Mouse (Mus musculus) forebrain, embryonic 15.5 days (tissue): ENCODE measurements at regions not wholly inside any gene's neighbourhood (a gene's known extent, or its start where the extent isn't known, plus 50 kb on each side); places are given as distances from the start of the nearest gene placed in this dataset.

Experiments
- ATAC-seq: fragments of 200-750 bp; cut with Nextera tagmentation; replicated peaks from 2 replicates; pipeline ENCODE4 v1.8.0; 2017; ENCODE audit warnings: mild to moderate bottlenecking, moderate TSS enrichment, moderate library complexity
- H3K27ac ChIP-seq: fragments of 300-500 bp; sonication (generic); replicated peaks from 2 replicates; pipeline ENCODE4 v1.5.1; 2015; ENCODE audit warnings: mild to moderate bottlenecking, inconsistent platforms
- H3K27me3 ChIP-seq: fragments of 300-500 bp; sonication (generic); 2 replicates; pipeline ENCODE4 v1.6.1; 2015; ENCODE audit warnings: inconsistent platforms
- H3K36me3 ChIP-seq: fragments of 300-500 bp; sonication (generic); 2 replicates; pipeline ENCODE4 v1.6.1; 2015; ENCODE audit warnings: mild to moderate bottlenecking, inconsistent platforms
- H3K4me1 ChIP-seq: fragments of 300-500 bp; sonication (generic); 2 replicates; pipeline ENCODE4 v1.6.1; 2015; ENCODE audit warnings: inconsistent platforms
- H3K4me2 ChIP-seq: fragments of 300-500 bp; sonication (generic); replicated peaks from 2 replicates; pipeline ENCODE4 v1.6.1; 2015; ENCODE audit warnings: mild to moderate bottlenecking, inconsistent platforms
- H3K4me3 ChIP-seq: fragments of 300-500 bp; sonication (generic); 2 replicates; pipeline ENCODE4 v1.5.1; 2015; ENCODE audit warnings: mild to moderate bottlenecking, inconsistent platforms
- H3K9ac ChIP-seq: fragments of 300-500 bp; sonication (generic); replicated peaks from 2 replicates; pipeline ENCODE4 v1.6.1; 2015; ENCODE audit warnings: mild to moderate bottlenecking, inconsistent platforms
- H3K9me3 ChIP-seq: fragments of 300-500 bp; sonication (generic); 2 replicates; pipeline ENCODE4 v1.6.1; 2016; ENCODE audit warnings: inconsistent platforms
- WGBS: fragments of 180-500 bp; shearing (Covaris S2); methylation state at CpG from one replicate; pipeline ENCODE4 v1.1.7; 2015; ENCODE audit warnings: mixed read lengths; 5-methylcytosine and 5-hydroxymethylcytosine counted together

DNA sequence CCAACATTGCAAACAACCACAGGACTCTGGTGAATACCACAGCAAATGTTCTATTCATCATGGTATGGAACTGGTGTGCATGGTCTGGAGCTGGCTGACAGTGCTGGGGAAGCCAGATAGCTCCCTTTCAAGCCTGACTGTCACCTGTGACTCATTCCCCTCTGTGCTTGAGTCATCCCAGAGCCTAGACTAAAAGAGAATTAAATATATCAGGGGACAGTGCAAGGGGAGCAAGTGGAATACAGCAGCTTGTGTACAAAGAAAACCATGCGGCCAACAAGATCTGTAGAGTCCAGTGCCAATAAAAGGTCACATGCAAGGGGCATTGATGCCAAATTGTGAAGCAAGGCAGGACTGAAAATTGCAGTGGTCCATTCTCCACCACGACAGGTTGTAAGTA is 117.7 kb downstream of the Pah start:
- Histone ChIP-seq H3K9ac (no peak overlapping the region), H3K27me3 (no peaks in the 10 kb centered on the region), H3K4me3 (no peak overlapping the region), H3K4me2 (no peak overlapping the region), H3K9me3 (no peaks in the 10 kb centered on the region), H3K36me3 (no peaks in the 10 kb centered on the region), H3K4me1 (no peaks in the 10 kb centered on the region), H3K27ac (no peak overlapping the region)
- ATAC-seq, result no peak
- 94% methylated on average over 2 of the region's 2 CpGs for WGBS

DNA sequence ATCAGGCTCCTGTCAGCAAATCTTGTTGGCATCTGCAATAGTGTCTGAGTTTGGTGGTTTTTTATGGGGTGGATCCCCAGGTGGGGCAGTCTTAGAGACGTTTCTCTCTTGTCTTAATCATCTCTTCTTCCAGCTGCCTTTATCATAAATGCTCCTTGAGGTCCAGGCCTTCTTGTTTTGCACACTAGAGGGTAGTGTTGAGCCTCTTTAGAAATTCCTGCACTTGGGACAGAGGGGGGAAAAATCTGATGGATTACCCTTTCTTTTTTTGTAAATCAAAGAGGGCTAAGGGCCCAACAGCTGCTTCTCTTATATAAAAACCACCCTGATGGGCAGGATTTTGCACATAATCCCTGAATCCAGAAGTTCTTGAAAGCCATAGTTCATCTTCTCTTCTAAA is 127.5 kb downstream of the Pah start:
- H3K4me2 ChIP-seq, result no peak overlapping the region
- no peaks in the 10 kb centered on the region for H3K9me3 ChIP-seq
- ATAC-seq, result 0 out of 2 replicates have a peak, but pooled peaks have one; percentile 43
- H3K4me3 ChIP-seq, result no peak overlapping the region
- H3K36me3 ChIP-seq, result no peaks in the 10 kb centered on the region
- no peaks in the 10 kb centered on the region for H3K27me3 ChIP-seq
- 15% methylated on average over 1 of the region's 1 CpGs for WGBS
- no peak overlapping the region for H3K9ac ChIP-seq
- H3K27ac ChIP-seq, result no peak overlapping the region
- H3K4me1 ChIP-seq, result peaks cover 11% of the 10 kb centered on the region; the same call in 1 of the 2 replicates

DNA sequence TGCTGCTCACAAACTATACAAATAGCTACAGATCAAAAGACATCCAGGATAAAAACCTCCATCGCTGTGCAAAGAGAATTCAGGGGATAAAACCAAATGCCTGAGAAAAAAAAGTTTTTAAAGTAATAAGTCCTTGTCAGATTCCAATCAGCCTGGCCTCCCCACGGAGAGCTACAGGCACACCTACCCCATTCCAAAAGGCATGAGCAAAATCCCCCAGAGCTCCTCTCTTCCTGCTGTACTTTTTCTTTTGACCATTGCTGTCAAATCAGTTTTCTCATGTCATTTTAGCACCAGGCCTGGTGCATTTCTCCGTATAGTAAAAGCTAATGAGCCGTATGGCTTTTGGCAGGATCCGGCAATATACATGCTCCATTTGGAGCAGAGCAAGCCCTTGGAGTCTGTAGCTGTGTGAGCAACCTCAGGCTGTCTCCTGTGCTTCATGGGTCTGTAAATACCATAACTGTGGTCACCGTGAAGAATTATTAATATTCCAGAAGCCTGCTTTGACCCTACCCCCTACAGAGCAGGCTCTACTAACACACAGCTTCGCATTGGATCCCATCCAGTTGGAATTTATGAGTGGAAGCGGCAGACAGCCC is 130.6 kb downstream of the Pah start:
- WGBS, result 45% methylated on average over 8 of the region's 8 CpGs
- peaks cover 11% of the 10 kb centered on the region; the same call in 1 of the 2 replicates for H3K4me1 ChIP-seq

DNA sequence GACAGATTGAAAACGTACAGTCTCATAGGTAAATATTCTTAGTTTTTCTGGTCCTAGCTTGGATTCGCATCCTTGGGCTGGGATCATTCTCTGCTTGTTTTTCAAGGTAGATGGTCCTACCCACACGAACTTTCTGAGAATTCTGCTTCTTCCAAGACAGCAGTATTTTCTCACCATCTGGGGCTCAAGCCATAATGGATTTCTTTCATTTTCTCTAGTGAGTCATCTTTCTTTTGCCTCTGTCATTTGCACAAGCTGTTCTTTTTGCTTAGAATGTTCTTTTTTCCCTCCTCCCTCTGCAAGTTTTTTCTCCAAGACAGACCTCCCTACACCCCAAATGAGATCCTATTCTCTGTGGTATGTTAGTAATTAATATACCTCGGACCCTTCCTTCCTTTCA is 132.5 kb downstream of the Pah start:
- ATAC-seq, result no peak

More for the DNA sequence above, 130.6 kb downstream of the Pah start:
- H3K27ac ChIP-seq, result no peak overlapping the region
- H3K4me2 ChIP-seq, result no peak overlapping the region
- H3K36me3 ChIP-seq, result no peaks in the 10 kb centered on the region
- H3K9me3 ChIP-seq, result no peaks in the 10 kb centered on the region
- no peaks in the 10 kb centered on the region for H3K27me3 ChIP-seq
- ATAC-seq, result 0 out of 2 replicates have a peak, but pooled peaks have one; percentile 58
- H3K4me3 ChIP-seq, result no peak overlapping the region
- no peak overlapping the region for H3K9ac ChIP-seq

DNA sequence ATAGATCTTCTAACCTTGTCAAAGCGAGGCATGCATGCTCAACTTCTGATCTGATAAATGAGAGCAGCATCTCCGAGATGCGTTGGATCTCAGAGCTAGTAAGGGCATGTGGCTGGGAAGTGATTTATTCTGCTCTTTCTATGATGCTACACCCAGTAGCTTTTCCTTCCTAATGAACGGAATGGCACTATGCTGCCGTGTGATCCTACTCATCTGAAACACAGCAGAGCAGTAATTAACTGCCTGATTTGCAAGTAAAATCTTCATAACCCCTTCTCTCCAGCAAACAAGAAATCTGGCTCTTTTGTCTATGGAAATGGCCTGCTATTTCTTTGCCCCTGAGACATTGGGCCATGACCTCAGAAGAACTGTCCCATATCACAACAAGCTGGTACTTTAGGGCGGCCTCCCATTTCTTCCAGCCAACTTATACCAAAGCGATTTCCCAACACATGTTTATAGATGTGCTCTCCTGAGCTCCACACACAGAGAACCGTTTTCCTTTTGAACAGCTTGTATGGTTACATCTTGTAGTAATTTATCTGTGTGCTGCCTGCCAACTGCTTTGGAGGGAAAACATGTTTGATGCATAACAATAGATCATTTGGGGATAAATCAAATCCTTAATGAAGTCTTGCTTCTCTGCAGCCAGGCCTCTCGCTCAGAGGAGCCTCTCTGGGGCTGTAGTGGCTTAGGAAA is 144.6 kb downstream of the Pah start:
- 36% methylated on average over 9 of the region's 9 CpGs for WGBS

More for the DNA sequence above, 132.5 kb downstream of the Pah start:
- H3K9ac ChIP-seq, result no peak overlapping the region
- no peaks in the 10 kb centered on the region for H3K36me3 ChIP-seq
- H3K27ac ChIP-seq, result no peak overlapping the region
- peaks cover 11% of the 10 kb centered on the region; the same call in 1 of the 2 replicates for H3K4me1 ChIP-seq
- no peak overlapping the region for H3K4me3 ChIP-seq
- no peak overlapping the region for H3K4me2 ChIP-seq
- 91% methylated on average over 4 of the region's 4 CpGs for WGBS
- H3K27me3 ChIP-seq, result no peaks in the 10 kb centered on the region
- H3K9me3 ChIP-seq, result no peaks in the 10 kb centered on the region

DNA sequence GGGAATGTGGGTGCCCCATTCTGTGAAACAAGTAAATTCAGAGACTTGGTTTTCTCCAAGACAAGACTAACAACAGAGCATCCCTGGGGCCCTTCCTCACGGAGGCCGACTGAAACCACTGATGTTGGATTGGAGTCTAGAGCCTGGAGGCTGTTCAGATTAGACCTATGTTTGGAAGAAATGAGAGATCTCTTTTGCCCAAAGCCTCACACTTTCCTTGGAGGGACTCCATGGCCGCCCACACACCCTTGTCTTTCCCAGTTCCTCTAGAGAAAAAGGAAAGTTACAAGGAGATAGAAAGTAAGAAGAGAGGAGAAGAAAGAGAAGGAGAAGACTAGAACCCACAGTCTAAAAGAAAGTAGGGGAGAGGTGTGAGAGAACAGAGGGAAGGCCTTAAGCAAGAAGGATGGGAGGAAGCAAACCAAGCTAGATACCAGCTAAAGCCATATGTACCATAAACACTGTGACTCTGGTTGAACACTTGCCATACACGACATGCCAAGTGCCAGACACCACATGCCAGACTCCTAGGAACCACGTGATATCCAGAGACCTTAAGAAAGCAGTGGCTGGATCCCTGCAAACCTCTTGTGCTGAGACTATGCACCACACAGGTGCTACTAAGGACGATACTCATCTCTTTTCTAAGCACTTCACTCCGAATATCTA is 145.3 kb downstream of the Pah start:
- ATAC-seq, result peak; percentile 81
- Histone ChIP-seq H3K4me3 (no peak overlapping the region), H3K36me3 (no peaks in the 10 kb centered on the region), H3K27me3 (no peaks in the 10 kb centered on the region), H3K27ac (peak overlapping the region; percentile 84), H3K9me3 (no peaks in the 10 kb centered on the region), H3K9ac (no peak overlapping the region), H3K4me1 (peaks cover 22% of the 10 kb centered on the region), H3K4me2 (no peak overlapping the region)
- 60% methylated on average over 7 of the region's 7 CpGs for WGBS

More for the DNA sequence above, 144.6 kb downstream of the Pah start:
- H3K27ac ChIP-seq, result peak overlapping the region; percentile 84
- H3K9ac ChIP-seq, result no peak overlapping the region
- no peaks in the 10 kb centered on the region for H3K9me3 ChIP-seq
- H3K36me3 ChIP-seq, result no peaks in the 10 kb centered on the region
- H3K4me1 ChIP-seq, result peaks cover 22% of the 10 kb centered on the region
- H3K27me3 ChIP-seq, result no peaks in the 10 kb centered on the region
- H3K4me3 ChIP-seq, result no peak overlapping the region
- H3K4me2 ChIP-seq, result no peak overlapping the region
- ATAC-seq, result peak; percentile 87

DNA sequence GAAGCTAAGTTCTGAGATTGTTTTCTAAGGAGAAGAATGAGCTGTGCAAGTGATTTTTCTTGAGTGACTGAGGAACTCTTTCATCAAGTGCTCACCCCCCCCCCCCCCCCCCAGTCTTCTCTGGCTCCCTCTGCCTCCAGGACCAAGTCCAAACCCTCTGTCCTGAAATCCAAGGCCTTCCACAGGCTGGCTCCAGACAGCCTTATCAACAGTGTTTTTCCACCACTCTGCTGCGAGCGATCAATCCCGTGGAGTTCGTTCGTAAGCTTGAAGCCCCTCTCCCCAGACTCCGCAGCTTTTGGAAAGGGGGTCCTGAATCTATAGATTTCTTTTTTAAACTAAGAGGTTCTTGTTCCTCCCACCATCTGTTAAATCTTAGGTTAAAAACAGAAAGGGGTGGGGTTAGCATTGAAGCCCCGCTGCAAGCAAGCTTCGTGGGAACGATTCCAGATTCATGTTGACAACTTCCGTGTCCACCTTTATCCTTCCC is 146.1 kb downstream of the Pah start:
- WGBS, result 75% methylated on average over 10 of the region's 10 CpGs
- Histone ChIP-seq H3K4me3 (no peak overlapping the region), H3K9me3 (no peaks in the 10 kb centered on the region), H3K27me3 (no peaks in the 10 kb centered on the region), H3K4me2 (no peak overlapping the region), H3K27ac (no peak overlapping the region), H3K9ac (no peak overlapping the region), H3K4me1 (peaks cover 22% of the 10 kb centered on the region), H3K36me3 (no peaks in the 10 kb centered on the region)
- no peak for ATAC-seq

DNA sequence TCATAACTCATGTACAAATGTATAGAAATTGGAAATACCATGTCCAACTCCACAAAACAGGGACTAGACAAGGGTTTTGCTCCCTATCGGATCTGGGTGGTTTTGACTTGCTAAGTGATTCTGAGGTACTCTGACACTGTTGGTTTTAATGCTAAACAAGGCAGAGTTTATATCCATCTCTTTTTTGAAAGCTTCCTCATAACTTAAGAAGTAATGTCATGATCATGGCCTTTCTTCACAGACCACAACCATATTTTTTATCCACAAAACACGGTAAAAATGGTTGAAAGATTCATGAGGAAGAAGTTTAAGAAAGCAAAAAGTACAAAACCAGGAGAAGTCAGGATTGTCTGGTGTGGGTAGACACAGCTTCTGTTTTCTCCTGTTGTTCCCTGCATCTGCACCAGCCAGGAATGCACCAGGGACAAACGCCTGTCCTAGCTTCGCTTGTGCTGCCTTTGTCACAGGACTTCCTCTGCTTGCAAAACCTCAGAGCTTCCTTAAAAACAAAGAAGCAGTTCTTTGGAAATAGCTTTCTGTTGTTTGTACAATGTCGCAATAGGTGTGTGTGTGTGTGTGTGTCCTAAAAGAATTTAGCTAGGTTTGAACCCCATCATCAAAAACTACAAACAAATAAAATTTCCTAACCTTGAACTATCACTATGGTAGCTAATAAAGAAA is 153.3 kb downstream of the Pah start:
- Histone ChIP-seq H3K4me3 (no peak overlapping the region), H3K4me2 (no peak overlapping the region), H3K9ac (no peak overlapping the region), H3K27ac (no peak overlapping the region), H3K27me3 (no peaks in the 10 kb centered on the region), H3K9me3 (no peaks in the 10 kb centered on the region), H3K4me1 (no peaks in the 10 kb centered on the region), H3K36me3 (no peaks in the 10 kb centered on the region)
- 80% methylated on average over 5 of the region's 5 CpGs for WGBS
- no peak for ATAC-seq

DNA sequence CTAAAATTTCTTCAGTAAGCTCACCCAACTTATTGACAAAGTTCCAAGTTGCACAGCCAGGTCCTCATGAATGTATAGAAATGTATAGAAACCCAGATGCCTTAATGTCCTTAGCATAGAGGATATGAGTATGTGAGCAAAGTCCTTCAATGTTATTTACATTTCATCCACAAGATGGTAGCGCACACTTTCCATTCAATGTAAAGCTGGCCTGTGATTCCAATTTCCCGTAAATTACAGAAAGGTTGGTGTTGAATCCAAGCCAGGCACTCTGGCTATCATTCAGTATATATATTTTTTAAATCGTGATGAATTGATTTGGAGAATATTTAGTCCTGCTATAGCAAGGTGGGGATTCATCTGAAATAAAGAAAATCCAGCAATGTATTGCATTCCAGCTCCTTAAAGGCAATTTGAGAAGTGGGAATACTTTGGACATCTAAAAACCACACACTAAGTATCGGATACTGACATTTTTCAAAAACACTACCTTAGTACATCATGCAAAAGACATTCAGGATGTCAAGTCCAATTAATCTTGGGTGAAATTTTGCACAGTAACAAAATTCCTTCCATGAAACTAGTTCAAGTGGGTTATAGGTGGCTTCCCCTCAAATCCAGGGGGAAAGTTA is 154.6 kb downstream of the Pah start:
- no peaks in the 10 kb centered on the region for H3K36me3 ChIP-seq
- WGBS, result 71% methylated on average over 4 of the region's 4 CpGs
- H3K4me1 ChIP-seq, result no peaks in the 10 kb centered on the region
- H3K9me3 ChIP-seq, result no peaks in the 10 kb centered on the region
- no peak overlapping the region for H3K4me2 ChIP-seq
- H3K9ac ChIP-seq, result no peak overlapping the region
- no peak for ATAC-seq
- no peak overlapping the region for H3K27ac ChIP-seq
- no peak overlapping the region for H3K4me3 ChIP-seq
- no peaks in the 10 kb centered on the region for H3K27me3 ChIP-seq

DNA sequence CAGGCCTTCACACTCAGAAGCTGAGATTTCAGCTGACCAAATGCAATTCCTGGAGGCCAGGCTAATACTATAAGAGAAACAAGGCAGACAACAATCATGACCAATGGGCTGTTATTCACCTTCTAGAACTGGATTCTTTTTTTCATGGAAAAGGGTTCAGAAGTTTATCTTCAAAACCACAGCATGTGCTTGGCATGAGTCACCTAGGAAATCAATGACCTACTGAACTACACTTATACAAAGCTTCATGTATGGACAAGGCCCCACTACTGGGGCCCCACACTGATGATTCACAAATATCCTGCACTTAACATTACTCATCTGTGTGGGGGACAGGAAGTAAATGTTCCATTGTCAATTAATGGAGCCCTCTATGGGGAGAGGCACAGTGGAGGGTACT is 157.4 kb downstream of the Pah start:
- Histone ChIP-seq H3K36me3 (no peaks in the 10 kb centered on the region), H3K27me3 (no peaks in the 10 kb centered on the region), H3K4me1 (no peaks in the 10 kb centered on the region), H3K9ac (no peak overlapping the region), H3K4me3 (no peak overlapping the region), H3K4me2 (no peak overlapping the region), H3K9me3 (no peaks in the 10 kb centered on the region), H3K27ac (no peak overlapping the region)
- ATAC-seq, result no peak

DNA sequence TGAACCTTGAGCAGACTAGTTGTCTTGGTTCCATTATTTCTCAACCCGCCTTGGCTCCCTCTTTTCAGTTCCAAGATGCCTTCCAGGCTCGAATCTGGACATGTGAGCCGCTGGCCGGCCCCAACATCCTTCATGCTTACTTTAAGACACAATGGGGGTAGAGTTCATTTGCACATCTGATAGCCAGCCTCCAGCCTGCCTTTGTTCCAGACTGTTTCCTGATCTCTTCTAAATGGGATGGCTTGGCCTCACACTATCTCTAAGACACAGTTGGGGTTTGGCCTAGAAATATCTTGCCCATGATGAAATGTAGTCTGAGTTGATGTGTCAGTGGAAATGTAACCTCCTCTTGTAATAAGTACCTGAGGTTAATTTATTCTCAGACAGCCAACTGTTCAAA is 164.7 kb downstream of the Pah start:
- no peak for ATAC-seq
- Histone ChIP-seq H3K9ac (no peak overlapping the region), H3K4me3 (no peak overlapping the region), H3K4me1 (no peaks in the 10 kb centered on the region), H3K27me3 (no peaks in the 10 kb centered on the region), H3K27ac (no peak overlapping the region), H3K9me3 (no peaks in the 10 kb centered on the region), H3K36me3 (no peaks in the 10 kb centered on the region), H3K4me2 (no peak overlapping the region)
- 70% methylated on average over 4 of the region's 4 CpGs for WGBS
